Mouse (Mus musculus) left cerebral cortex, postnatal 36 days (tissue): ENCODE results near the gene Tspan6. TPM values are rescaled to one million over a fixed set of nuclear protein-coding genes. Genes with fewer than 3 reads are reported as not detected.
A peak's percentile ranks its signal among the peaks of the same experiment; 100 is the strongest.

Experiments
- DNase-seq, 2 experiments: peaks; one replicate each; pipeline ENCODE4 v3.0.0; 2021 to 2022; ENCODE audit warnings: low spot score in 2 of 2, mixed read lengths in 1 of 2
- intact Hi-C: fragments of 180-260 bp; cut with DNase I; formaldehyde crosslinking; loops from one replicate; pipeline ENCODE4 v1.15.1; 2025
- total RNA-seq, 2 experiments: library from RNA; stranded (reverse); gene quantifications; 2 replicates each; pipeline ENCODE4 v1.2.3; 2021

The Tspan6 gene
- 10 to 100 TPM; 15.0 to 16.0 TPM for total RNA-seq

- DNase-seq: peak; percentile 75 to 77
- intact Hi-C loops: loop anchor here (10.0 kb wide), 1 partner anchor 113 kb away; no protein-coding TSS in a partner anchor
Observed at GRCm38 (mm10) chrX:133898014-133898542, at the start of gene Tspan6. Gene Tspan6 (minus strand): TSS chrX:133898429.

GRCm38 (mm10) chrX:133947427-133947826 lies 49.2 kb upstream of the Tspan6 start:
- intact Hi-C loops: no loop called here
- peak; percentile 8 to 17 for DNase-seq

- intact Hi-C loops: no loop called here
- no peak for DNase-seq
Observed at GRCm38 (mm10) chrX:133939561-133939960, 41.3 kb upstream of the Tspan6 start.

- intact Hi-C loops: no loop called here
- no peak for DNase-seq
Observed at GRCm38 (mm10) chrX:133936605-133937225, 38.5 kb upstream of the Tspan6 start.

- peak; percentile 4 to 11 for DNase-seq
- intact Hi-C loops: loop anchor here (2.0 kb wide), 1 partner anchor 87 kb away; no protein-coding TSS in a partner anchor
Observed at GRCm38 (mm10) chrX:133931302-133932013, 33.2 kb upstream of the Tspan6 start.

GRCm38 (mm10) chrX:133926760-133927159 lies 28.5 kb upstream of the Tspan6 start:
- no peak for DNase-seq
- intact Hi-C loops: no loop called here

- intact Hi-C loops: no loop called here
- no peak for DNase-seq
Observed at GRCm38 (mm10) chrX:133921187-133921586, 23.0 kb upstream of the Tspan6 start.

- no peak for DNase-seq
- intact Hi-C loops: no loop called here
Observed at GRCm38 (mm10) chrX:133914219-133914618, 16.0 kb upstream of the Tspan6 start.

GRCm38 (mm10) chrX:133913006-133913405 lies 14.8 kb upstream of the Tspan6 start:
- intact Hi-C loops: no loop called here
- DNase-seq: no peak

GRCm38 (mm10) chrX:133911397-133912103 lies 13.3 kb upstream of the Tspan6 start:
- intact Hi-C loops: no loop called here
- no peak for DNase-seq

GRCm38 (mm10) chrX:133908261-133908660 lies 10.0 kb upstream of the Tspan6 start, which contains the start of gene Srpx2:
Gene Srpx2 (plus strand): TSS chrX:133908426.
- no peak for DNase-seq
- intact Hi-C loops: no loop called here

GRCm38 (mm10) chrX:133888111-133888510 lies 10.1 kb downstream of the Tspan6 start:
- intact Hi-C loops: no loop called here
- DNase-seq: peak; percentile 4 to 5

GRCm38 (mm10) chrX:133887308-133887707 lies 10.9 kb downstream of the Tspan6 start:
- DNase-seq: no peak
- intact Hi-C loops: no loop called here

- intact Hi-C loops: no loop called here
- DNase-seq: no peak
Observed at GRCm38 (mm10) chrX:133869743-133870142, 28.5 kb downstream of the Tspan6 start.

GRCm38 (mm10) chrX:133853637-133854036 lies 44.6 kb downstream of the Tspan6 start:
- DNase-seq: no peak
- intact Hi-C loops: no loop called here

- intact Hi-C loops: no loop called here
- DNase-seq: no peak
Observed at GRCm38 (mm10) chrX:133850680-133851079, 47.5 kb downstream of the Tspan6 start, which contains the start of gene Tnmd. Gene Tnmd (plus strand): TSS chrX:133850980.
